Mouse (Mus musculus) lung, postnatal 0 days (tissue): ENCODE measurements around the gene Vgll4. TPM values are rescaled to one million over a fixed set of nuclear protein-coding genes. Genes with fewer than 3 reads are reported as not detected.

Experiments used
- ATAC-seq: fragments of 200-750 bp; cut with Nextera tagmentation; 2 replicates; pipeline ENCODE4 v1.8.0; 2017; ENCODE audit warnings: moderate library complexity
- DNase-seq: peaks from one replicate; pipeline ENCODE4 v3.0.0-alpha.2; 2016; ENCODE audit warnings: low spot score
- H3K27ac ChIP-seq: fragments of 300-500 bp; sonication (generic); 2 replicates; pipeline ENCODE4 v1.5.1; 2014; ENCODE audit warnings: antibody characterized with exemption, mild to moderate bottlenecking, low read length, mixed read lengths
- H3K27me3 ChIP-seq: fragments of 300-500 bp; sonication (generic); replicated peaks from 2 replicates; pipeline ENCODE4 v1.6.1; 2014; ENCODE audit warnings: low read length, mixed read lengths; ENCODE audit not compliant: insufficient read depth
- H3K36me3 ChIP-seq: fragments of 300-500 bp; sonication (generic); 2 replicates; pipeline ENCODE4 v1.6.1; 2014; ENCODE audit warnings: low read length, mixed read lengths; ENCODE audit not compliant: insufficient read depth
- H3K4me1 ChIP-seq: fragments of 300-500 bp; sonication (generic); 2 replicates; pipeline ENCODE4 v1.6.1; 2014; ENCODE audit warnings: antibody characterized with exemption, low read depth, low read length, mixed read lengths; ENCODE audit not compliant: insufficient read depth
- H3K4me2 ChIP-seq: fragments of 300-500 bp; sonication (generic); replicated peaks from 2 replicates; pipeline ENCODE4 v1.6.1; 2014; ENCODE audit warnings: low read depth, mild to moderate bottlenecking, low read length, moderate library complexity, mixed read lengths
- H3K4me3 ChIP-seq: fragments of 300-500 bp; sonication (generic); 2 replicates; pipeline ENCODE4 v1.5.1; 2014; ENCODE audit warnings: low read depth, low read length
- H3K9ac ChIP-seq: fragments of 300-500 bp; sonication (generic); replicated peaks from 2 replicates; pipeline ENCODE4 v1.6.1; 2014; ENCODE audit warnings: low read depth, mild to moderate bottlenecking
- H3K9me3 ChIP-seq: fragments of 300-500 bp; sonication (generic); 2 replicates; pipeline ENCODE4 v1.6.1; 2016; ENCODE audit warnings: low read length, mixed read lengths
- CTCF ChIP-seq: IDR thresholded peaks from 2 replicates; pipeline ENCODE4 v1.5.1; 2016; ENCODE audit warnings: antibody characterized with exemption, mild to moderate bottlenecking
- EP300 ChIP-seq: IDR thresholded peaks from 2 replicates; pipeline ENCODE4 v1.6.1; 2016; ENCODE audit warnings: antibody characterized with exemption, mild to moderate bottlenecking, control low read depth
- WGBS: fragments of 180-500 bp; shearing (Covaris S2); extraction: QIAGEN DNeasy Blood & Tissue Kit; methylation state at CpG from one replicate; pipeline ENCODE4 v1.1.7; 2014; 5-methylcytosine and 5-hydroxymethylcytosine counted together
- polyA plus RNA-seq: library from polyadenylated mRNA; unstranded; fragments of >200 nt; fragmentation: Nextera tagmentation; extraction: Ambion mirVana; gene quantifications from 2 replicates; pipeline ENCODE4 v1.2.1, GENCODE M21; 2015

The Vgll4 gene
- polyA plus RNA-seq, 1 experiment from 2014 or later: 104 TPM

- Histone ChIP-seq H3K27ac (no peak overlapping the region), H3K9me3 (no peaks in the 10 kb centered on the region), H3K9ac (no peak overlapping the region), H3K4me2 (no peak overlapping the region), H3K4me1 (no peaks in the 10 kb centered on the region; the same call in 1 of the 2 replicates), H3K4me3 (no peak overlapping the region), H3K27me3 (no peaks in the 10 kb centered on the region), H3K36me3 (no peaks in the 10 kb centered on the region)
- TF ChIP-seq EP300 (no peak), CTCF (no peak)
- ATAC-seq (no peak), DNase-seq (no peak)
- WGBS: 88% methylated on average over 2 of the region's 2 CpGs
Observed at GRCm38 (mm10) chr6:114939666-114940065, 30.1 kb downstream of the Vgll4 start.

- Histone ChIP-seq H3K4me3 (no peak overlapping the region), H3K27ac (no peak overlapping the region), H3K9me3 (no peaks in the 10 kb centered on the region), H3K4me2 (no peak overlapping the region), H3K36me3 (no peaks in the 10 kb centered on the region), H3K27me3 (no peaks in the 10 kb centered on the region), H3K4me1 (no peaks in the 10 kb centered on the region; the same call in 1 of the 2 replicates), H3K9ac (no peak overlapping the region)
- TF ChIP-seq EP300 (no peak), CTCF (no peak)
- DNase-seq (no peak), ATAC-seq (no peak)
- WGBS: 78% methylated on average over 5 of the region's 5 CpGs
Observed at GRCm38 (mm10) chr6:114936941-114937313, 32.9 kb downstream of the Vgll4 start.

- no peak overlapping the region for H3K27ac ChIP-seq
- ATAC-seq (no peak), DNase-seq (no peak)
- no peak overlapping the region for H3K4me2 ChIP-seq
- TF ChIP-seq EP300: no peak
- no peak for TF ChIP-seq CTCF
- WGBS: 70% methylated on average over 19 of the region's 19 CpGs
- H3K9me3 ChIP-seq: no peaks in the 10 kb centered on the region
- H3K36me3 ChIP-seq: no peaks in the 10 kb centered on the region
- H3K27me3 ChIP-seq: no peaks in the 10 kb centered on the region
- H3K9ac ChIP-seq: no peak overlapping the region
- no peak overlapping the region for H3K4me3 ChIP-seq
- peaks cover 3% of the 10 kb centered on the region; the same call in 1 of the 2 replicates for H3K4me1 ChIP-seq
Observed at GRCm38 (mm10) chr6:114936297-114936940, 33.4 kb downstream of the Vgll4 start.

- Histone ChIP-seq H3K9me3 (no peaks in the 10 kb centered on the region), H3K36me3 (no peaks in the 10 kb centered on the region), H3K4me2 (no peak overlapping the region), H3K27ac (no peak overlapping the region), H3K27me3 (no peaks in the 10 kb centered on the region), H3K9ac (no peak overlapping the region), H3K4me1 (peaks cover 11% of the 10 kb centered on the region; the same call in 1 of the 2 replicates), H3K4me3 (no peak overlapping the region)
- DNase-seq (no peak), ATAC-seq (no peak)
- 78% methylated on average over 3 of the region's 3 CpGs for WGBS
- TF ChIP-seq CTCF: no peak
- TF ChIP-seq EP300: no peak
Observed at GRCm38 (mm10) chr6:114935362-114935761, 34.4 kb downstream of the Vgll4 start.

- DNase-seq: no peak
- H3K4me3 ChIP-seq: no peak overlapping the region
- H3K4me1 ChIP-seq: peaks cover 19% of the 10 kb centered on the region; the same call in 1 of the 2 replicates
- H3K36me3 ChIP-seq: no peaks in the 10 kb centered on the region
- no peak for ATAC-seq
- H3K4me2 ChIP-seq: no peak overlapping the region
- no peaks in the 10 kb centered on the region for H3K9me3 ChIP-seq
- no peaks in the 10 kb centered on the region for H3K27me3 ChIP-seq
- H3K27ac ChIP-seq: no peak overlapping the region
- TF ChIP-seq EP300 (no peak), CTCF (no peak)
- 59% methylated on average over 11 of the region's 11 CpGs for WGBS
- H3K9ac ChIP-seq: no peak overlapping the region
Observed at GRCm38 (mm10) chr6:114934045-114934444, 35.7 kb downstream of the Vgll4 start.

- Histone ChIP-seq H3K27me3 (no peaks in the 10 kb centered on the region), H3K36me3 (no peaks in the 10 kb centered on the region), H3K4me1 (peaks cover 19% of the 10 kb centered on the region; the same call in 1 of the 2 replicates), H3K9me3 (no peaks in the 10 kb centered on the region), H3K27ac (no peak overlapping the region), H3K4me2 (no peak overlapping the region), H3K4me3 (no peak overlapping the region), H3K9ac (no peak overlapping the region)
- no peak for ATAC-seq
- no peak for DNase-seq
- TF ChIP-seq CTCF (no peak), EP300 (no peak)
- WGBS: 72% methylated on average over 3 of the region's 3 CpGs
Observed at GRCm38 (mm10) chr6:114932991-114933392, 36.8 kb downstream of the Vgll4 start.
